Mouse (Mus musculus): ENCODE measurements at regions not wholly inside any gene's neighbourhood (a gene's known extent, or its start where the extent isn't known, plus 50 kb on each side); places are given as distances from the start of the nearest gene placed in this dataset.

DNA sequence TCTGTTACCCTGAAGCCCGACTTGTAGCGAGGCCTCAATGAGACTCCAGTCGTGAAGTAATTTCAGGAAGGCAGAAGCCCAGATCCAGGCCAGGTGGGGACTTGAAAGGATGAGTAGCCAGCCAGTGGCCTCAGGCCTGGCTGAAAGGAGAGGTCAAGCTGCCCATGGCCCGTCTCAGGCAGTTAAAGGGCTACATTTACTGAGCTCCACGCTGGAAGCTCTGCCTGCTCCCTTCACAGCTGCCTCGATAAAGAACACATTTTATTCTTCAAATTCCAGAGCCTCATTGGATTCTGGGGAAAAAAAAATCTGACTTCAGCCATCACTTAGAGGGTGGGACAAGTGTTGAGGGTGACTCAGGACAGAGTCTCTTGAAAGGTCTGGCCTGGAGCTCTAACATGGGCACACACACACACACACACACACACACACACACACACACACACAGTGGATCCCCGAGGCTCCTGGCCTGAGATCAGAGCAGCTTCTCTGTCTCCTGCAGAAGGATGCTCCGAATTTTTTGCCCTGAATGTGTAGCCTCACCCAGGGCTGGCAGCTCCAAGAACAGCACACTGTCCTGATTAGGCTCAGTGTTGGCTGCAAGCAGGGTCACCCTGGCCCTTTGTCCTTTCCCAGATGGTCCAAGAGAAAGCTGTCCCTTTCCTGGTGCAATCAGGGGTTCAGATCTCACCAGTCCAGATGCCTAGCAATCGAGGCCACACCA lies 53.0 kb downstream of the Gadd45g start:
- DNase-seq: no peak

DNA sequence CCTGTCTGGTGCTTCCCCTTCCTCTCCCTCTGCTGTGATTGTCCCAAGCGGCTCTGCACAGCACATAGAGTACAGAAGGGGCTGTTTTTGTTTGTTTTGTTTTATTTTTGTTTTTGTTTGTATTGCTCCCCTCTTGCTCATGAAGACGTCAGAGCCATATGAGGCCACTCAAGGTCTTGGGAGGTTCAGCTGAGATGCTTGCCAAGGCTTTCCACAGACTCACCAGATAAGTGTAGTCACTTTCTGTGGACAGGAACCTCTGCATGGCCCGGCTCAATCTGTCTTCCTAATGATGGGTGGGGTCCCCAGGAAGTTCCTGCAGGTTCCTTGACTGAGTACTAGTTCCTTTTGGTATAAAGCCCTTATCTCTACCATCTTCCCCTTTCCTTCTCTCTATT lies 53.6 kb downstream of the Gadd45g start:
- no peak for DNase-seq

- DNase-seq: no peak
These were observed 56.2 kb downstream of the Gadd45g start for GRCm38 (mm10) chr13:51902482-51903285.

DNA sequence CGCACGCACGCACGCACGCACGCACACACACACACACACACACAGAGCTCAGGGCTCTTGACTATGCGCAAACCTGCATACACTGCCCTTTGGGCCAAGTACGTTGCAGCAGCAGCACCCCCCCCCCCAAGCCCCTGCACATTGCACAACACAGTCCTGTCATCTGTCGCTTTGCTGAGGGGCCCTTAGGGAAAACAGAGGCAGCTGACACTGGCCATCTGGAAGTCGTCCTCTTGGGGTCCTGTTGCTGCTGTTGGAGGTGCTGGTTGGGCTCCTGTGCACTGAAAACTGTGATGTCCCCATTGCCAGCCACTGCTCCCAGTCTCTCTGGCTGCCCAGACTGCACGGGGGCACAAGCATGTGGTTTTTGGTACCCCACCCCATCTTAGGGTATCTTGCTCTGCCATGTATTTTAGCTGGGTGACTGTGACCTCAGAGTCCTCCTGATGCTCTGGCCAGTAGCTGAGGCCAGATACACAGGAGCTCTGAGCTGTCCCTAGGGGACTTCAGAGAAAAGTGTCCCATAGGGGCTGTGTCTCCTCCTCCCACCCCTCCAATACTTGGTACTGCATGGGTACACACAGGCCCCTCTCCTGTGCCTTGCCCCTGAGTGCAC lies 57.0 kb downstream of the Gadd45g start:
- DNase-seq: no peak

GRCm38 (mm10) chr13:51905270-51905669 lies 58.8 kb downstream of the Gadd45g start:
- DNase-seq: no peak

DNA sequence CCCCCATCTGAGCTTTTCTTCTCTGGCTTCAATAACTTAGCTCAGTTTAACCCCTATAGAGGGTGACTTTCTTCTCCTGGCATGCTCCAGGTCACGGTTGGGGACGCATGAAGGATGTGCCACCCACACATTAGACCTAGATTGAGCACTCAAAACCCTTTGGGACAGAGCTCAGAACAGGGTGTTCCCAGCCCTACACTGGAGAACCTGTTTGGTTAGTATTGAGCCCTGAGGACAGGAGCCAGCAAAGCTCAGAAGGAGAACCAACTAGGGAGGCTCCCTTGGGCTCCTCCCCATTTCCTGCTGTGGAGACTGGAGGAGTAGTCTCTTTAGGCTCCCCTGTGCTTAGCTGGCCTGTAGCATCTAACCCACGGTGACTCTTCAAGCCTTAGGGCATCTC lies 59.6 kb downstream of the Gadd45g start:
- DNase-seq: no peak

DNA sequence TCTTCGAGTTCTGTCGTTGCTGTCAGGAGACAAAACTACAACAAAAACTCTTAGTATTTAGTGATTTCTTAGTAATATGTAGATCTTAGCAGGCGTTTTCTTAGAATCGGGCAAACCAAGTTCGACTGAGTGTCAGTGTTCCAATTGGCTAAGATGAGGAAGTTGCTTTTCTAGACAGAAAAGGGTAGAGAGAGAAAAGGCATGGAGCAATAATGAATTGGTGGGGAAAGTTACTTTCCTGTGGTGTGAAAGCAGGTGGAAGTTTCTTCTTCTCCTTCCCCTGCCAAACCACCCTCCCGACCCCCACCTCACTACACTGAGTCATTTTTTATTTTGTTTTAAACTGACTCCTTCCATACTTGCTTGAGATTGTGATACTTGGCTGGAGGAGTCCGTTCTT lies 62.0 kb downstream of the Gadd45g start:
- no peak for DNase-seq

DNA sequence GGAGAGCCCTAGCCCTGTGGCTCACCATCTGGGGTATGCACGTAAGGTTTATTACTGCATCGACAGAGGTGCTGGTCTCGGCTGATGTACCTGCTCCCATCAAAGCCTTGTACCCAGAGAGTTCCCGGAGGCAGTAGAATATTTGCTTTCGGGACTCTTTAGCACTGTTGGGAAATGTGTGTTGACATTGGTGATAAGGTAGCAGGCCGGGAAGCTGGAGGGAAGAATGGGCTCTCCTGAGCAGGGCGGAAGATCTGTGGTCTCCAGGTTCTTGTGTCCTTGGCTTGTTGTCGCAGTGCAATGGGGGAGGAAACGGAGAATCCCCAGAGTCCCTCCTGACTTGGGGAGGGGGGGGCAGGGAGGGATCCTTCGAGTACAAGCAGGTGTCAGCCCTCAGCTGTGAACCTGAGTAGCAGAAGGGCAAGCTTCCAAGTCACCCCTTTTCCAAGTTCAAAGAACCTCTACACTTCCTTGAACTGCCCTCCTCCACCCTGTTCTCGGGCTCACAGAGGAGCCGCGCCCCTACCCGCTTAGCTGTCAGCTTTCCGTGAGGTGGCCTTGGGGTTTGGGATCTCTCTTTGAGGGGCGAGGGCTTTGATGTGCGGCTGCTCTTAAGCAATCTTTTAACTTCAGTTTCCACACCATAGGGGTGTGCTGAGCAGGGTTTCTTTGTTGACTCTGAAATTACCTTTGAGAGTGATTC lies 65.0 kb downstream of the Gadd45g start:
- DNase-seq: no peak

DNA sequence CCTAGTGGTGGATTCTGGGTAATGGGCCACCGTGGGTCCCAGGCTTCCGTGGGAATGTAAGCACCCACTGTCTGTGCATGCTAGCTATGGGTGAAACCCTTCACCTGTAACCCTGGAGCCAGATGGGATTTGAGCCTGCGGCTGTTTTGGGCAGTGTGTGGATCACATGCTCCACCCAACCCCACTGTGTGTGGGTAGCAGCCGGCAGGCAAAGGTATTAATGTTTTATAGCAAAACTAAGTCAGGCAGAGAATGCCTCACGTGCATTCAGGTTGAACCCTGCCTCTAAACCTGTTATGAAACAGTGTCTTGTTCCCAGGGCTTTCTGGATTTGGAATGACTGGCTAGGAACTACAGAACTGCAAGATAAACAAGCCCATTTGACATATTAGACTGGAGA lies 66.0 kb downstream of the Gadd45g start:
- no peak for DNase-seq

DNA sequence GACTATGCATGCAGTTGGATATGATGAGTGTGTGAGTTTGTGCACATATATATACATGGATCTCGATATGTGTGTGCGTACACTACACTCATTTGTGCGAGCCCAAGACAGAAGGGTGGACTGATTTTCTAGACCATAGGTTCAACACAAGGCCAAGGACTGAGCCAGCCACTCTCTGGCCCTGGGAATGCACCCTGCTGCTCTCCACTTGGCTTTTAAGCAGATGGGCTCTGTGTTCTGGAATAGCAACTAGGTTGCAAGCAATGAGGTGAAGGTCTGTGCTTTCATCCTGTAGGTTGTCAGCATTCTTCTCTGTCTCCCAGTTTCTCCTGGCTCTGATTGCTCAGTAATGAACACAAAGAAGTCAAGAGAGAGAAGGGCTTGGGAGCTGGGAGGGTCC lies 66.5 kb downstream of the Gadd45g start:
- no peak for DNase-seq

GRCm38 (mm10) chr13:51916666-51917240 lies 70.3 kb downstream of the Gadd45g start:
- DNase-seq: no peak

DNA sequence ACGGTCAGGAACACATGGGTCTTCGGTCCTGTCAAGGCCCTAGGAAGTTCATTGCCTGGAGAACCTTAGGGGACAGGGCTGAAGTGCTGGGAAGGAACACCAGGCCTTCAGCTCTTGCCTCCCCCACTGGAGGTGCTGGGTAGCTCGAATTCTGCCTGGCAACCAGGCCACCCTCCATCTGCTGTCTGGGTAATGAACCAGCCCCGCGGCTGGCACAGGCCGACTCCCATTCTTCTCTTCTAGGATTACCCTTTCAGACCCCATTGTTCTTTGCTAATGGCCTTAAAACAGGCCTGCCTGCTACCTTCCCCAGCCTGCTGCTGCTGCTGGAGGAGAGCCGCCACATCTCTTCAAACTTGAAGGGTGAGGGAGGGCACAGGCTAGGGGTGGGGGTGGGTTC lies 71.2 kb downstream of the Gadd45g start:
- DNase-seq: no peak

DNA sequence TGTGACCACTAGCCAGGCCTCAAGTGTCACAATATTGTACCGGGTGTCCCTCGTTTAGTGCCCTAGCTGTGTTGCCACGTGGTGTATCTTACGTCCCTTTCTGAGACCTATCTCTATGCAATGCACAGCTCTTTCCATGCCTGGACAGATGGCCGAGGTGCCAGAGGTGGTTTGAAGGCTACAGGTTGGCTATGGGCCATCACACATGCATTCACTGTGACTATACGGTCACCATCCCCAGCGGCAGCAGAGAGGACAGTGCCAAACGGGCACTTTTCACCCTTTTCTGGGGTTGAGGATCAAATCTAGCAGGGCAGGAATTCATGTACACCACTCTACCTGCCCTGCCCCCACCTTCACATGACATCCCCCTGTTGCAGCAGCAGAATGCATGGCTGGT lies 71.6 kb downstream of the Gadd45g start:
- no peak for DNase-seq

GRCm38 (mm10) chr13:51918781-51919170 lies 72.3 kb downstream of the Gadd45g start:
- no peak for DNase-seq

DNA sequence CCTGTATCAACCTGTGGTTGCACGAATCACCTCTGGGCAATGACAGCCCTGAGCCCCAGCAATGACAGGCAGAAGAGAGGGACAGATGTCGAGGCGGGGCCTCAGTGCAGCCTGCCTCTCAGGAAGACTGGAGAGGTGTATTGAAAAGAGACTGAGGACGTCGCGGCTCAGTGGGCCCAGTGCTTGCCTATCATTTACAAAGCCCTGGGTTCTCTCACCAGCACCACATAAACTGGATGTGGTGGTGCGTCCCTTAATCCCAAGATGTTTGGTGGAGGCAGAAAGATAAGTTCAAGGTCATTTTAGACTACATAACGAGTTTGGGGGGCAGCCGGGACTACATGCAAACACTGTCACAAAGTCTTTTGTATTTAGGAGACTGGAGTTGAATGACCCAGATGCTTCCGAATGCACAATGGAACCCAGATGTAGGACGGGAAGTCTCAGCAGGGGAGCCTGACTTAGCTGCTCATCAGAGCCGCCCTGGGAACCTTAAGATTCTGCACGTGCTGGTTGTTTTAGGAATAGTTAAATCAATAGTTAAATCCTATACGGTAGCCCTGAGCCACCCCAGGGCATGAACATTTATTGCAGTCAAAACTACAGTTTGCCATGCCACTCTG lies 72.8 kb downstream of the Gadd45g start:
- DNase-seq: no peak

GRCm38 (mm10) chr13:51919937-51920336 lies 73.5 kb downstream of the Gadd45g start:
- no peak for DNase-seq

DNA sequence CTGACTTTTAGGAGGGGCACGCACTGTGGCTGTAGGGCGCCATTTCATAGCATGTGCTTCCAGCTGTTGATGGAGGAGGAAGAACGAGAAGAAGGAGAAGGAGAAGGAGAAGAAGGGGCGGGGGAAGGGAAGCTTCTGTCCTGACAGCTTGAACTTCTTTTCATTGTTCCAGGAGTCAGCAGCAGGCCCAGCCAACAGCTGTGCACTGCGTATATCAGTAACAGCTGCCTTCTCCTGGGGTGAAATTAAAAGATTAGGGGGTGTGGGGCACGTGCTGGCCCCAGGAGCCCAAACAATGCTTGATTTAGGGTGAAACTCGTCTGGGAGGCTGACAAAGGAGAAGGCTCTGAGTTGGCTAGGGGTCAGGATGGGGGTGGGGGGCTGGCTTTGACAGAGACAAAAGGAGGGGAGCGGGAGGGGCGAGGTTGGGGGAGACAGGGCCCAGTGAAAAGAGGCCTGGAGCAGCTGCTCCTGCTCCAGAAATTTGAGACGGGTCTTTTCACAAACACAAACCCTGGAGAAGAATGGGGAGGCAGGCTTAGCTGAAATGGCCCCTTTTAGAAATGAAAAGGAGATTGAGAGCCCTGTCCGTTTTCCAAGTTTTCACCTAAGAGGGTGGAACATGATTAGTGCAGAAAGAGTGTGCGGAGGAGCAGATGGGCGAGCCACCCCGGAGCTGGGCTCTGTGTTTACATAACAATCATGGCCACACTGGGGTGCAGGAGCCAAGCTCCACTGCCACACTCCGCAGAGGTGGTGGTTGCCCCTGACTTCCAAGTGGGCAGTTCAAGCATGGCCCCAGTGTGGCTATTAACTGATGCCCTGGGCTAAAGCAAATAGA lies 74.3 kb downstream of the Gadd45g start:
- DNase-seq: no peak

- DNase-seq: no peak
These were observed 75.1 kb downstream of the Gadd45g start for GRCm38 (mm10) chr13:51921550-51921949.

DNA sequence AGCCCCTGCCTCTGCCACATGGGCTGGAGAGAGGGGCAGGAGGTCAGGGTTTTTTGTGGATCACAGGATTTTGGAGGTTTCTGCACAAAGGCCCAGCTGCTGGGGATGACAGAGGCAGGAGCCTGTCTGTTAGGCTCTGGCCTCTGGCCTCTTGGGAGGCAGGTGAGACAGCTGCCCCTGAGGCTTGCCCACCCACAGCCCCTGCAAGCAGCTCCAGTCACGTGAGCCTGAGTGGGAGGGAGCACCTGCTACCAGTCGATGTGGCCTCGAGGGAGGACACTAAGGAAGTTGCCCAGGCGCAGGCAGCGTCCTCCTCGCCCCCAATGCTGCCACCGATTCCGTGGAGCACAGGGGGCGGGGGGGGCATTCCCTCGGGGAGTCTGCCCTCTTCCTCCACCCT lies 80.3 kb downstream of the Gadd45g start:
- no peak for DNase-seq

DNA sequence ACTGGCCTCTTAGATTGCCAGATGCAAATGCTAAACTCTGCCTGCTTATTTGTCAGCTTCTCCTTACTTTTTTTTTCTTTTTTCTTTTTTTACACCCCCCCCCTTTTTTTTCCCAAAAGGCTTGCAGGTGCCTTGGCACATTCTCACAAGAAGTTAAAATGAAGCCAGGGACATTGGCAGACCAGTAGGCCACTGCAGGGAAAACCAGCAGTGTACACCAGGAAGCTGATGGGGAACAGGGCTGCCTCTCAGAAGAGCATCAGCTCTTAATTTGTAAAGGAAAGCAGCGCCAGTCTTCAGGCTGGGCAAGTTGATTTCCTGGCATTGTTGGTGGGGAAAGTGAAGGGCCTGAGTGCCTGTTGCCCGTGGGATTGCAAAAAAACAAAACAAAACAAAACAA lies 83.3 kb downstream of the Gadd45g start:
- DNase-seq: no peak

- no peak for DNase-seq
These were observed 83.8 kb downstream of the Gadd45g start for GRCm38 (mm10) chr13:51930301-51930747.

DNA sequence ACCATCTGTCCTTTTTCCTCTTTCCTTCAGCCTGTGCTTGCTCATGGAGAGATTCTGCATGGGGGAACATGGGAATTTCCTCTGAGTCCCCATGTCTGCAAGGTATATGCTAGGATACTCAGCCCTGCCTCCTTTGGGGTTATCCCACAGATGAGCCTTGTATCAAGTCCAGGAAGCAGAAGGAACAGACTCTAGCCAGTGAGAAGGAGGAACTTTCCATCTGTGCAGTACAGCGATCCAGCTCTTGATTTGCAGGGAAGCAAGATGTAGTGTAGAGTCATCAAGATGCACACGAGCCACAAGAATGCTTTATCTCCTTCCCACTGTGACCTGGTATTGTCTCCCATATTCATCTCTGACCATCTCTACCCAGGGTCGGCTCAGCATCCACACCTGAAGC lies 84.5 kb downstream of the Gadd45g start:
- DNase-seq: no peak

Data from right cerebral cortex, postnatal 14 days (tissue).